In the genomic region with DNA sequence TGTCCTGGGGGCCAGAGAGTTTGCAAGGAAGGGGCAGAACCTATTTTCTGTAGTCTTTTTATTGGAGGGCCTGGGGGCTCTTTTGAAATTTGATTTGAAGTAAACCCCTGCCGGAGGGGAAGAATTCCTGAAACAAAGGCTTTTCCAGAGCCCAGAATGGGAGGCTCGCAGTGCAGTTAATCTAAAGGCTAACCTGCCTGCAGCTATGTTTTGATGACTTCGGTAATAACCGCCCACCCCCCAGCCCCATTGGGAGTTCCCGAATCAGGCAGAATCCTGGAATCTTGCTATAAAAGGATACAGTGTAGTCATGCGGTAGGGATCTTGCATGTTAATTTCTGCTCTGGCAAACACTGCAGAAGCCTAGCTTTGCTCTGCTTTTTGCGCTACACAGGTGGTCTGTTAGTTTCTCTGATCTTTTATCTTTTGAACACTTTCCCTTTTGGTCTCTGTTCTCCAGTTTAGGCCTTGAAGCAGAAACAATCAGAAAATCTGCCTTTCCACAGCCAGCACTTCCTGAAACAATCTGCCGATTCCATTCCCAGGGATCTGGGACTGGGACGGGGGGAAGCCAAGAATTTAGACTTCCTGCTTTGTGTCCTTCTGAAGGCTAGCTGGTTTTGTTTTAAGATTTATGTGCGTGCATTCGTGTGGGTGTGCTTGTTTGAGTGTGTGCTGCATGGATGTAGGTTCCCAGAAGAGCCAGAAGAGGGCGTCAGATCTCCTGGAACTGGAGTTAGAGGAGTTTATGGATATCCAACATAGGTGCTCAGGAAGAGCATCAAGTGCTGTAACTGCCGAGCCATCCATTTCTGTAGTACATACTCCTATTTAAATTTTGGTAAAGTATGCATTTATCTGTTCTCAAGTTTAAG, we compare ENCODE assay signal across 8 mouse cellular contexts. TPM values are rescaled to one million over a fixed set of nuclear protein-coding genes. Genes with fewer than 3 reads are reported as not detected.
DNase-seq lines count a peak whose midpoint lies in the region; ATAC-seq and TF ChIP-seq lines count a peak whose summit lies in the region.

No protein-coding gene starts in this region.

- TF ChIP-seq CTCF in CH12.LX (conservative IDR thresholded peaks at IDR 0.05 in 1 of 2, IDR thresholded peaks at IDR 0.05 in 1 of 2; ENCODE audit: low read depth in 2 of 2, low read length in 2 of 2) = peak in 1 of 2 experiments; percentile 33; a peak in 2 of 4 replicates

- no peaks in the 10 kb centered on the region for H3K36me3 ChIP-seq in CH12.LX (replicated peaks in 1 of 2; ENCODE audit: control insufficient read depth in 1 of 2, insufficient read depth in 1 of 2, low read length in 1 of 2)
- H3K36me3 ChIP-seq in intestine, embryonic 14.5 days (ENCODE audit: control insufficient read depth, insufficient read depth, low read length) = no peaks in the 10 kb centered on the region
- no peaks in the 10 kb centered on the region for H3K36me3 ChIP-seq in midbrain, embryonic 15.5 days (replicated peaks)

- intact Hi-C loops in gastrocnemius, postnatal 14 days (cut with DNase I; ENCODE audit: low total_unique reads) = no loop called here

- in situ Hi-C loops in CH12.LX (cut with MboI; ENCODE audit: low pct_ligation_motif_present, low pct_unique_long_range_greater_than_20kb, low sequenced_read_pairs) = loop anchor here (25.0 kb wide), 1 partner anchor 373 kb away; a partner anchor contains a TSS

- H3K4me3 ChIP-seq in CH12.LX (replicated peaks in 1 of 3; ENCODE audit: low read depth in 2 of 3, low read length in 2 of 3, poor library complexity in 1 of 3) = no peak overlapping the region
- H3K4me3 ChIP-seq in intestine, embryonic 14.5 days (ENCODE audit: low read depth, low read length) = no peak overlapping the region; the same call in 1 of the 2 replicates
- peak overlapping the region; percentile 68 for H3K4me3 ChIP-seq in midbrain, embryonic 15.5 days

- H3K9me3 ChIP-seq in CH12.LX (replicated peaks; ENCODE audit: low read length) = peaks cover 2% of the 10 kb centered on the region
- H3K9me3 ChIP-seq in intestine, embryonic 14.5 days (ENCODE audit: control insufficient read depth, low read length) = no peaks in the 10 kb centered on the region
- H3K9me3 ChIP-seq in midbrain, embryonic 15.5 days = no peaks in the 10 kb centered on the region

- 20% methylated on average over 13 of the region's 13 CpGs for WGBS in intestine, embryonic 14.5 days
- WGBS in midbrain, embryonic 15.5 days = 9% methylated on average over 13 of the region's 13 CpGs

- peak; percentile 53 for DNase-seq in cerebellum, adult 9-10 months
- DNase-seq in cerebellum, postnatal 36 days = no peak
- no peak for DNase-seq in CH12.LX (ENCODE audit: extremely low read depth)
- peak; percentile 54 for DNase-seq in intestine, embryonic 14.5 days (ENCODE audit: low spot score)
- peak; percentile 22 to 26 for DNase-seq in thymus, postnatal 36 days
- DNase-seq in gastrocnemius, postnatal 14 days = no peak

- peak overlapping the region; percentile 82; the same call in 1 of the 2 replicates for H3K4me2 ChIP-seq in CH12.LX (ENCODE audit: insufficient read depth, low read depth, poor library complexity, severe bottlenecking)
- H3K4me2 ChIP-seq in intestine, embryonic 14.5 days (ENCODE audit: low read length) = peak overlapping the region; percentile 93
- peak overlapping the region; percentile 71 for H3K4me2 ChIP-seq in midbrain, embryonic 15.5 days

- ATAC-seq in erythroblast, adult 5-6 weeks (replicated peaks; ENCODE audit: low FRiP score, poor library complexity, severe bottlenecking) = peak; percentile 34; the same call in 1 of the 2 replicates
- no peak for ATAC-seq in intestine, embryonic 14.5 days (replicated peaks; ENCODE audit: low FRiP score, low TSS enrichment, low read depth)
- ATAC-seq in midbrain, embryonic 15.5 days (replicated peaks) = no peak

- TF ChIP-seq POLR2A in CH12.LX (IDR thresholded peaks at IDR 0.05; ENCODE audit: low read depth, low read length) = no peak

- H3K27me3 ChIP-seq in CH12.LX (replicated peaks) = peaks cover 30% of the 10 kb centered on the region
- no peaks in the 10 kb centered on the region for H3K27me3 ChIP-seq in intestine, embryonic 14.5 days (replicated peaks; ENCODE audit: control insufficient read depth, insufficient read depth, low read length)
- no peaks in the 10 kb centered on the region for H3K27me3 ChIP-seq in midbrain, embryonic 15.5 days (replicated peaks)

- no peaks in the 10 kb centered on the region; a peak in 1 of 4 replicates for H3K4me1 ChIP-seq in CH12.LX (ENCODE audit: control insufficient read depth in 1 of 2, insufficient read depth in 2 of 2)
- peaks cover 8% of the 10 kb centered on the region; the same call in 1 of the 2 replicates for H3K4me1 ChIP-seq in intestine, embryonic 14.5 days (replicated peaks; ENCODE audit: control insufficient read depth, insufficient read depth, low read length)
- H3K4me1 ChIP-seq in midbrain, embryonic 15.5 days = peaks cover 24% of the 10 kb centered on the region

- dilution Hi-C loops in CH12.LX (cut with MboI; ENCODE audit: extremely low pct_ligation_motif_present, extremely low pct_unique_long_range_greater_than_20kb, low sequenced_read_pairs) = no loop called here

- TF ChIP-seq EP300 in CH12.LX (IDR thresholded peaks at IDR 0.05; ENCODE audit: low read length) = no peak

- H3K9ac ChIP-seq in CH12.LX (ENCODE audit: insufficient read depth, low read depth) = no peak overlapping the region
- H3K9ac ChIP-seq in intestine, embryonic 14.5 days (ENCODE audit: low read length) = no peak overlapping the region
- H3K9ac ChIP-seq in midbrain, embryonic 15.5 days = peak overlapping the region; percentile 78; the same call in 1 of the 2 replicates

- no peaks in the 10 kb centered on the region for H3K79me2 ChIP-seq in CH12.LX (replicated peaks; ENCODE audit: control insufficient read depth, extremely low read depth, insufficient read depth, poor library complexity, severe bottlenecking)

- H3K27ac ChIP-seq in CH12.LX (ENCODE audit: insufficient read depth, low read depth) = no peak overlapping the region
- H3K27ac ChIP-seq in intestine, embryonic 14.5 days (ENCODE audit: low read depth) = peak overlapping the region; percentile 30; the same call in 1 of the 2 replicates
- H3K27ac ChIP-seq in midbrain, embryonic 15.5 days = peak overlapping the region; percentile 86

- TF ChIP-seq RAD21 in CH12.LX (IDR thresholded peaks at IDR 0.05; ENCODE audit: low read depth, low read length) = no peak

TF ChIP-seq in CH12.LX, 34 proteins besides CTCF, POLR2A, EP300 and RAD21:
- TF ChIP-seq MEF2A (IDR thresholded peaks at IDR 0.05; ENCODE audit: borderline replicate concordance, low read depth, low read length) (no peak), NRF1 (IDR thresholded peaks at IDR 0.05; ENCODE audit: low read depth, low read length) (no peak), MAX (IDR thresholded peaks at IDR 0.05; ENCODE audit: low read length) (no peak), NELFE (IDR thresholded peaks at IDR 0.05; ENCODE audit: low read depth, low read length) (no peak), USF1 (IDR thresholded peaks at IDR 0.05; ENCODE audit: low read depth, low read length) (no peak), HCFC1 (IDR thresholded peaks at IDR 0.05; ENCODE audit: low read depth, low read length) (no peak), TBP (conservative IDR thresholded peaks at IDR 0.05; ENCODE audit: low read depth, low read length) (no peak), PAX5 (IDR thresholded peaks at IDR 0.05; ENCODE audit: low read length) (no peak), E2F4 (IDR thresholded peaks at IDR 0.05; ENCODE audit: insufficient replicate concordance, low read depth, low read length) (no peak), MAFK (IDR thresholded peaks at IDR 0.05; ENCODE audit: insufficient replicate concordance, low read length) (no peak), MXI1 (IDR thresholded peaks at IDR 0.05; ENCODE audit: low read depth, low read length) (no peak), MAZ (IDR thresholded peaks at IDR 0.05; ENCODE audit: low read depth, low read length) (no peak), SIN3A (IDR thresholded peaks at IDR 0.05; ENCODE audit: low read length) (no peak), CHD2 (IDR thresholded peaks at IDR 0.05; ENCODE audit: low read length) (no peak), RCOR1 (conservative IDR thresholded peaks at IDR 0.05; ENCODE audit: low read depth, low read length) (no peak), KAT2A (IDR thresholded peaks at IDR 0.05; ENCODE audit: insufficient replicate concordance, low read length) (no peak)

RNA-seq across cellular contexts. Expression of a gene that starts 2.2 kb away (rescaled TPM):
- total RNA-seq in CH12.LX (2012; rRNA removed) (0.76 and 1.4 TPM in 2 replicates), CH12.LX (2014; rRNA removed) (0.46 and 0.49 TPM in 2 replicates)
- polyA plus RNA-seq in CH12.LX (2012; ENCODE audit: insufficient read length, low read depth) = 0.82 and 1.1 TPM in 2 replicates
- 3.8 and 7.1 TPM in 2 replicates for total RNA-seq in erythroblast, adult 5-6 weeks (2015; ENCODE audit: low replicate concordance)
- total RNA-seq in erythroblast, adult 5-6 weeks (2017; ENCODE audit: low replicate concordance) = 10.0 and 19.5 TPM in 2 replicates
- 10.0 and 14.5 TPM in 2 replicates for polyA plus RNA-seq in intestine, embryonic 14.5 days (2014; fragmentation: Nextera tagmentation; extraction: Ambion mirVana)
- 31.3 and 32.2 TPM in 2 replicates for polyA plus RNA-seq in midbrain, embryonic 15.5 days (2015; fragmentation: Nextera tagmentation; extraction: Ambion mirVana)
- total RNA-seq in gastrocnemius, postnatal 14 days (2021) = 10 to 100 TPM; 84.1 to 84.5 TPM

RNA-seq across cellular contexts. Expression of a gene that starts 34.4 kb away (rescaled TPM):
- total RNA-seq in CH12.LX (2012; rRNA removed) (1.4 and 2.1 TPM in 2 replicates), CH12.LX (2014; rRNA removed) (1.3 TPM in 2 replicates)
- polyA plus RNA-seq in CH12.LX (2012; ENCODE audit: insufficient read length, low read depth) = 1.5 and 1.6 TPM in 2 replicates
- 0.77 TPM in 1 of 2 replicates, not detected in the other for total RNA-seq in erythroblast, adult 5-6 weeks (2015; ENCODE audit: low replicate concordance)
- total RNA-seq in erythroblast, adult 5-6 weeks (2017; ENCODE audit: low replicate concordance) = 0.42 and 0.77 TPM in 2 replicates
- 5.0 and 6.1 TPM in 2 replicates for polyA plus RNA-seq in intestine, embryonic 14.5 days (2014; fragmentation: Nextera tagmentation; extraction: Ambion mirVana)
- polyA plus RNA-seq in midbrain, embryonic 15.5 days (2015; fragmentation: Nextera tagmentation; extraction: Ambion mirVana) = 32.2 and 32.4 TPM in 2 replicates
- 1 to 10 TPM; 2.3 TPM for total RNA-seq in gastrocnemius, postnatal 14 days (2021)

RNA-seq across cellular contexts. Expression of a gene that starts 46.2 kb away (rescaled TPM):
- total RNA-seq in CH12.LX (2012; rRNA removed) (64.3 and 70.0 TPM in 2 replicates), CH12.LX (2014; rRNA removed) (122 and 131 TPM in 2 replicates)
- 93.0 and 103 TPM in 2 replicates for polyA plus RNA-seq in CH12.LX (2012; ENCODE audit: insufficient read length, low read depth)
- 18.6 and 23.4 TPM in 2 replicates for total RNA-seq in erythroblast, adult 5-6 weeks (2015; ENCODE audit: low replicate concordance)
- 15.5 and 28.6 TPM in 2 replicates for total RNA-seq in erythroblast, adult 5-6 weeks (2017; ENCODE audit: low replicate concordance)
- polyA plus RNA-seq in intestine, embryonic 14.5 days (2014; fragmentation: Nextera tagmentation; extraction: Ambion mirVana) = 39.7 and 45.2 TPM in 2 replicates
- 58.1 and 60.6 TPM in 2 replicates for polyA plus RNA-seq in midbrain, embryonic 15.5 days (2015; fragmentation: Nextera tagmentation; extraction: Ambion mirVana)
- total RNA-seq in gastrocnemius, postnatal 14 days (2021) = 10 to 100 TPM; 51.1 to 56.2 TPM

Comparison
In these comparisons a context has a peak if more than half of its experiments do, and no peak if none do; other contexts are left out.
1. DNase-seq: peak in cerebellum, adult 9-10 months (single experiment), intestine, embryonic 14.5 days (single experiment) and thymus, postnatal 36 days (2 of 2); none in cerebellum, postnatal 36 days (0 of 2), CH12.LX (single experiment) and gastrocnemius, postnatal 14 days (single experiment).
2. RNA of a gene that starts 2.2 kb away (total RNA-seq): 84.1 to 84.5 TPM in gastrocnemius, postnatal 14 days; 3.8 to 19.5 TPM in erythroblast, adult 5-6 weeks and 0.46 to 1.4 TPM in CH12.LX; every median in the first group is over 4 times any median in the second.
3. Peak in every context shown above with its lines, with median percentiles within 50 percentile points of each other: H3K4me2 ChIP-seq.